Mouse (Mus musculus) embryonic facial prominence, embryonic 10.5 days (tissue): ENCODE results near the gene Pmel. TPM values are rescaled to one million over a fixed set of nuclear protein-coding genes. Genes with fewer than 3 reads are reported as not detected.
A peak's percentile ranks its signal among the peaks of the same experiment; 100 is the strongest.

ENCODE experiments used
- DNase-seq: peaks from one replicate; pipeline ENCODE4 v3.0.0-alpha.2; 2017; ENCODE audit warnings: low spot score
- H3K27ac ChIP-seq: fragments of 300-500 bp; sonication (generic); replicated peaks from 2 replicates; pipeline ENCODE4 v1.5.1; 2016; ENCODE audit warnings: mild to moderate bottlenecking
- H3K27me3 ChIP-seq: fragments of 300-500 bp; sonication (generic); replicated peaks from 2 replicates; pipeline ENCODE4 v1.6.1; 2016; ENCODE audit warnings: low read depth, mild to moderate bottlenecking; ENCODE audit not compliant: poor library complexity, severe bottlenecking
- H3K36me3 ChIP-seq: fragments of 300-500 bp; sonication (generic); replicated peaks from 2 replicates; pipeline ENCODE4 v1.6.1; 2016; ENCODE audit warnings: mild to moderate bottlenecking, moderate library complexity
- H3K4me1 ChIP-seq: fragments of 300-500 bp; sonication (generic); 2 replicates; pipeline ENCODE4 v1.6.1; 2016
- H3K4me3 ChIP-seq: fragments of 300-500 bp; sonication (generic); 2 replicates; pipeline ENCODE4 v1.5.1; 2016; ENCODE audit warnings: mild to moderate bottlenecking, moderate library complexity
- H3K9me3 ChIP-seq: fragments of 300-500 bp; sonication (generic); 2 replicates; pipeline ENCODE4 v1.6.1; 2016; ENCODE audit warnings: mild to moderate bottlenecking
- WGBS: fragments of 180-500 bp; shearing (Covaris S2); methylation state at CpG from one replicate; pipeline ENCODE4 v1.1.7; 2016; 5-methylcytosine and 5-hydroxymethylcytosine counted together
- polyA plus RNA-seq: library from polyadenylated mRNA; unstranded; fragments of >200 nt; fragmentation: Nextera tagmentation; extraction: Ambion mirVana; gene quantifications from 2 replicates; pipeline ENCODE4 v1.2.1, GENCODE M21; 2016

Pmel gene
- polyA plus RNA-seq, 1 experiment from 2014 or later, result 17.3 TPM

GRCm38 (mm10) chr10:128744680-128745601 lies 40.9 kb downstream of the Pmel start, which contains the start of gene Dgka:
Gene Dgka, minus strand, starts transcription at chr10:128744855.
- Histone ChIP-seq H3K4me1 (peaks cover 47% of the 10 kb centered on the region), H3K9me3 (no peaks in the 10 kb centered on the region), H3K4me3 (peak within 1 kb of the TSS; percentile 77), H3K27me3 (peaks cover 58% of the 10 kb centered on the region), H3K27ac (peak within 1 kb of the TSS; percentile 81), H3K36me3 (no peaks in the 10 kb centered on the region)
- 24% methylated on average over 18 of the region's 18 CpGs for WGBS
- DNase-seq, result peak; percentile 21

DNA sequence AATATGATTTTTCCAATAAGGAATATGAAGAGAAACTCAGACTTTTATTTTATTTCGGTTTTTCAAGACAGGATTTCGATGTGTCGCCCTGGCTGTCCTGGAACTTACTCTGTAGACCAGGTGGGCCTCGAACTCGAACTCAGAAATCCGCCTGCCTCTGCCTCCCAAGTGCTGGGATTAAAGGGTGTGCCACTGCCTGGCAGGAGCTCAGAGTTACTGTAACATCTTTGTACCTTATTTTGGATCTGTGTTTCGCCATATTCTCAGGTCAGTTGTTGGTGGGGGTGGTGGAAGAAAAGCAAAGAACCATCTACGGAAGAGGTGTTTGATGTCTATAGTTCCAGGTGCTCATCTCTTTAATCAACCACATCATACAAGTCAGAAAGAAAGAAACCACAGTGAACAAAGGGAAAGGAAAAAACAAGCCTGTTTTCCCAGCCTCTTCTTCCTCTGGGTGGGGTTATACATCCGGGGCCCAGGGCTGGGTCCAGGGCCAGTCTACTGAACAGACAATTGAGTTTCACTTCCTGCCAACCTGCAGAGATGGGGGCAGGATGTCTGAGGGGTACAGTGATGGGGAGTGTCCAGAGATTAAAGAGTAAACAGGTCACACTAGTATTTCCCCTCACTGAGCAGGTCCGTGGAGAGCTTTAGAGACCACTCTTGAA lies 42.1 kb downstream of the Pmel start:
- peaks cover 53% of the 10 kb centered on the region for H3K4me1 ChIP-seq
- no peaks in the 10 kb centered on the region for H3K9me3 ChIP-seq
- no peak overlapping the region for H3K27ac ChIP-seq
- H3K4me3 ChIP-seq, result no peak overlapping the region
- H3K27me3 ChIP-seq, result peaks cover 54% of the 10 kb centered on the region
- no peak for DNase-seq
- 0 out of 2 replicates have a peak, but pooled peaks cover 4% of the 10 kb centered on the region for H3K36me3 ChIP-seq
- WGBS, result 92% methylated on average over 10 of the region's 10 CpGs

GRCm38 (mm10) chr10:128746972-128747645 lies 43.1 kb downstream of the Pmel start:
- Histone ChIP-seq H3K27ac (peak overlapping the region; percentile 94), H3K9me3 (no peaks in the 10 kb centered on the region), H3K36me3 (peaks cover 7% of the 10 kb centered on the region; the same call in 1 of the 2 replicates), H3K4me1 (peaks cover 53% of the 10 kb centered on the region), H3K27me3 (peaks cover 44% of the 10 kb centered on the region), H3K4me3 (peak overlapping the region; percentile 74)
- 31% methylated on average over 9 of the region's 9 CpGs for WGBS
- no peak for DNase-seq

DNA sequence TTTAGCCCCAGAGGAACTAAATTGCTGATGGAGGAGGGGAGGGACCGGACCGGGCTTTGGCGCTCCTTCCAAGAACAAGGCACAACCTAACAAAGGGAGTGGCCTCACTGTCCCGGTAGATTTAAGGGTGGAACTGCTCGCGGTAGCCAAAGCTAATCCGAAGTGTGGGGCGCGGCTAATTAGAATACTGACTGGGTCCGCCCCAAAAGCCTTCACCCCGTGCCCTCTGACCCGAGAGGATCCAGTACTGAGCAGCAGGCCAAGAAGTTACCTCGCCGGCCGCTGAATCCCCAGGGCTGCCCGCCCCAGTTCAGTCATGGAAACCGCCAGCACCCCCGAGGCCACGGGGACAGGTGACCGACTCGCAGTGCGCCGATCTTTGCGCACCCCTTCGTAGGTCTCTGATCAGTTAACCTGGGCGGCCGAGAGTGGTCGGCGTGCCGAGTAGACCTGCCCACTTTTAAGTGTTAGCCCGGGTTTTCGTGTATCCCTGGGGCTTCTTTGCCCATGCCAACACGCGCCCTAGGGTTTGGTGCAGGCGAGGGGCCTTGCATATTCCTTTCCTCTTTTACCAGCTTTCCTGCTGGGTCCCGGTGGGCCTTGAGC lies 43.8 kb downstream of the Pmel start, which contains the start of gene Pym1:
TSS of gene Pym1 (plus strand) at position 244 of the 606 bp plus-strand sequence.
- no peaks in the 10 kb centered on the region for H3K9me3 ChIP-seq
- peaks cover 14% of the 10 kb centered on the region for H3K36me3 ChIP-seq
- peak within 1 kb of the TSS; percentile 74 for H3K4me3 ChIP-seq
- WGBS, result under 1% methylated on average over 36 of the region's 36 CpGs
- peaks cover 38% of the 10 kb centered on the region for H3K27me3 ChIP-seq
- DNase-seq, result peak; percentile 82
- H3K4me1 ChIP-seq, result peaks cover 51% of the 10 kb centered on the region
- H3K27ac ChIP-seq, result peak within 1 kb of the TSS; percentile 94

GRCm38 (mm10) chr10:128748252-128748864 lies 44.4 kb downstream of the Pmel start:
- peak overlapping the region; percentile 94 for H3K27ac ChIP-seq
- peaks cover 20% of the 10 kb centered on the region for H3K36me3 ChIP-seq
- H3K4me1 ChIP-seq, result peaks cover 45% of the 10 kb centered on the region
- peak; percentile 95 for DNase-seq
- H3K9me3 ChIP-seq, result no peaks in the 10 kb centered on the region
- WGBS, result under 1% methylated on average over 37 of the region's 37 CpGs
- peaks cover 32% of the 10 kb centered on the region for H3K27me3 ChIP-seq
- peak overlapping the region; percentile 74 for H3K4me3 ChIP-seq

Other genes starting within 250 kb of the Pmel start
- 77.3 and 85.9 TPM in 2 replicates for gene Smarcc2, start 244.9 kb upstream of the Pmel start, polyA plus RNA-seq
- gene Myl6, start 210.1 kb upstream of the Pmel start, polyA plus RNA-seq, result 733 and 768 TPM in 2 replicates
- 2.3 and 3.1 TPM in 2 replicates for gene Myl6b, start 205.5 kb upstream of the Pmel start, polyA plus RNA-seq
- gene Esyt1, start 178.3 kb upstream of the Pmel start, polyA plus RNA-seq, result 11.9 and 13.6 TPM in 2 replicates
- 15.9 and 17.4 TPM in 2 replicates for gene Zc3h10, start 156.4 kb upstream of the Pmel start, polyA plus RNA-seq
- 3,494 and 3,561 TPM in 2 replicates for gene Rpl41, start 154.9 kb upstream of the Pmel start, polyA plus RNA-seq
- gene Pa2g4, start 138.2 kb upstream of the Pmel start, polyA plus RNA-seq, result 274 and 287 TPM in 2 replicates
- 11.9 and 12.2 TPM in 2 replicates for gene Erbb3, start 114.5 kb upstream of the Pmel start, polyA plus RNA-seq
- 566 and 582 TPM in 2 replicates for gene Rps26, start 77.4 kb upstream of the Pmel start, polyA plus RNA-seq
- 2.9 and 3.5 TPM in 2 replicates for gene Ikzf4, start 58.2 kb upstream of the Pmel start, polyA plus RNA-seq
- gene Suox, start 30.1 kb upstream of the Pmel start, polyA plus RNA-seq, result 12.9 and 13.5 TPM in 2 replicates
- 64.4 and 70.4 TPM in 2 replicates for gene Rab5b, start 7.9 kb upstream of the Pmel start, polyA plus RNA-seq
- gene Cdk2, start 836 bp downstream of the Pmel start, polyA plus RNA-seq, result 124 and 130 TPM in 2 replicates
- gene Dgka, start 40.7 kb downstream of the Pmel start, polyA plus RNA-seq, result 5.2 and 6.3 TPM in 2 replicates
- gene Pym1, start 43.7 kb downstream of the Pmel start, polyA plus RNA-seq, result 56.6 and 60.0 TPM in 2 replicates
- 0.26 and 0.30 TPM in 2 replicates for gene Mmp19, start 86.7 kb downstream of the Pmel start, polyA plus RNA-seq
- 51.9 and 53.7 TPM in 2 replicates for gene Dnajc14, start 99.9 kb downstream of the Pmel start, polyA plus RNA-seq
- gene Tmem198b, start 100.2 kb downstream of the Pmel start, polyA plus RNA-seq, result 16.9 and 17.9 TPM in 2 replicates
- 259 and 263 TPM in 2 replicates for gene Sarnp, start 113.1 kb downstream of the Pmel start, polyA plus RNA-seq
- gene Ormdl2, start 117.5 kb downstream of the Pmel start, polyA plus RNA-seq, result 63.7 and 66.4 TPM in 2 replicates
- gene Gdf11, start 187.5 kb downstream of the Pmel start, polyA plus RNA-seq, result 11.8 and 12.0 TPM in 2 replicates
- gene Cd63, start 196.8 kb downstream of the Pmel start, polyA plus RNA-seq, result 274 and 319 TPM in 2 replicates
- 11.2 and 11.9 TPM in 2 replicates for gene Rdh5, start 218.7 kb downstream of the Pmel start, polyA plus RNA-seq
- gene Bloc1s1, start 219.8 kb downstream of the Pmel start, polyA plus RNA-seq, result 185 and 186 TPM in 2 replicates
- gene Itga7, start 229.6 kb downstream of the Pmel start, polyA plus RNA-seq, result 1.8 and 2.7 TPM in 2 replicates